Mouse (Mus musculus): ENCODE results near the gene Acy3.

DNA sequence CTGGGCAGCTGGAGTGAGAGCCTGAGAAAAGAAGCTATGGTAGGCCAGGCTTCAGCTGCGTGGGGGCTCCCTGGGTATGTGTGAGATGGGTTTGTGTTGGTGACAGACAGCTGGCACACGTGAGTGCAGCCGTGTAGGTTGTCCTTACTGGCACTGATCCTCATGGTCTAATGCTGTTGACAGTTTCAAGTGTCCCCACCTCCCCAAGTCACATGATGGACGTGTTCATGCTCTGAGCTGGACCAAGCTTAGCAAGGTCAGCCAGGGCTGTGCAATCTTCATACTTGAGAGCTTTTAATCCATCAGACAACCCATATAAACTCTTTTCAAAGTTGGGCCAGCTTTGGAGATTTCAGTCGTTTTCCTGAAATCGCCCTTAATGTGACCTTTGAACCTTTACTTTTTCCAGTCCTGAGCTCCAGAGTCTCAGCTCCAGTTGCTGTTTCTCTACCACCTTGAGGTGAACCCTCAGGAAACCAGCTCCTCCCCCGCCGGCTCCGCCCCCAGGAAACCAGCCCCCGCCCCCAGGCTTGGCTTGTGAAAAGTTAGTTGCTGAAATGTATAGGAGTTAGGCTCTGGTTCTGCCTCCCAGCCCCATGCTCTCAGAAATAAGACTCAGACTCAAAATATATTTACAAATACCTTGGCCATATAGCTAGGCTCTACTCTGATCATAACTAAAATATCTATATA is 40.4 kb upstream of the Acy3 start:
- TF ChIP-seq CTCF (conservative IDR thresholded peaks at IDR 0.05; ENCODE audit: insufficient read depth, insufficient read length, low read depth, low read length), result no peak
- TF ChIP-seq POLR2A (IDR thresholded peaks at IDR 0.05; ENCODE audit: low read depth, low read length), result no peak
